In genomic region chr6:117675059-117675800, GRCm38 (mm10) we compare ENCODE assay signal across 8 mouse cellular contexts.
A peak's percentile ranks its signal among the peaks of the same experiment; 100 is the strongest.
DNase-seq lines count a peak whose midpoint lies in the region; ATAC-seq and TF ChIP-seq lines count a peak whose summit lies in the region.

No protein-coding gene starts in this region.

- no peak for TF ChIP-seq EP300 in liver, postnatal 0 days (IDR thresholded peaks at IDR 0.05; ENCODE audit: low read depth)

- H3K9me3 ChIP-seq in liver, postnatal 0 days (ENCODE audit: low read length): no peaks in the 10 kb centered on the region; the same call in 1 of the 2 replicates

- TF ChIP-seq POLR2A in cerebellum, adult 2 months (IDR thresholded peaks at IDR 0.05; ENCODE audit: borderline replicate concordance, insufficient read depth, low read length): no peak
- no peak for TF ChIP-seq POLR2A in bone marrow macrophage, adult 2 months (IDR thresholded peaks at IDR 0.05; ENCODE audit: borderline replicate concordance, low read depth, low read length)

- 65% methylated on average over 15 of the region's 15 CpGs for WGBS in cerebellum, adult 2 months
- 39% methylated on average over 15 of the region's 15 CpGs for WGBS in liver, postnatal 0 days (ENCODE audit: insufficient replicate concordance)

- H3K9ac ChIP-seq in liver, postnatal 0 days (replicated peaks): no peak overlapping the region

- no peak overlapping the region for H3K4me3 ChIP-seq in cerebellum, adult 2 months (replicated peaks; ENCODE audit: insufficient read depth, low read depth, low read length)
- H3K4me3 ChIP-seq in bone marrow macrophage, adult 2 months (ENCODE audit: insufficient read depth, low read length): no peak overlapping the region
- H3K4me3 ChIP-seq in liver, postnatal 0 days (ENCODE audit: low read depth, low read length): no peak overlapping the region

- no peaks in the 10 kb centered on the region; the same call in 1 of the 2 replicates for H3K27me3 ChIP-seq in cerebellum, adult 2 months (ENCODE audit: control insufficient read depth, insufficient read depth, low read length)
- no peaks in the 10 kb centered on the region for H3K27me3 ChIP-seq in liver, postnatal 0 days (ENCODE audit: insufficient read depth, low read length)

- no peaks in the 10 kb centered on the region for H3K36me3 ChIP-seq in liver, postnatal 0 days (replicated peaks; ENCODE audit: insufficient read depth, low read length)

- H3K4me1 ChIP-seq in cerebellum, adult 2 months (ENCODE audit: control insufficient read depth, insufficient read depth, low read length): no peaks in the 10 kb centered on the region
- peaks cover 3% of the 10 kb centered on the region for H3K4me1 ChIP-seq in bone marrow macrophage, adult 2 months (ENCODE audit: control insufficient read depth, insufficient read depth, low read length)
- H3K4me1 ChIP-seq in liver, postnatal 0 days (ENCODE audit: insufficient read depth): no peaks in the 10 kb centered on the region

- TF ChIP-seq CTCF in cerebellum, adult 2 months (IDR thresholded peaks at IDR 0.05; ENCODE audit: borderline replicate concordance, insufficient read depth, low read depth, low read length): peak; percentile 38; the same call in 1 of the 2 replicates
- peak; percentile 99 for TF ChIP-seq CTCF in bone marrow macrophage, adult 2 months (IDR thresholded peaks at IDR 0.05; ENCODE audit: low read depth, low read length)
- peak; percentile 93 for TF ChIP-seq CTCF in liver, postnatal 0 days (IDR thresholded peaks at IDR 0.05; ENCODE audit: low read depth)

- DNase-seq in cerebellum, adult 2 months: no peak
- no peak for DNase-seq in cerebellum, adult 9-10 months
- peak; percentile 5 to 7 for DNase-seq in left cerebral cortex, adult 18-20 months (ENCODE audit: low spot score in 2 of 2)
- DNase-seq in left cerebral cortex, adult 9 months (ENCODE audit: low spot score in 2 of 2): no peak
- DNase-seq in liver, postnatal 0 days: peak; percentile 67
- DNase-seq in testis, postnatal 14 days (ENCODE audit: low spot score): peak; percentile 19

- H3K27ac ChIP-seq in cerebellum, adult 2 months (ENCODE audit: insufficient read depth, low read length): no peak overlapping the region
- no peak overlapping the region for H3K27ac ChIP-seq in bone marrow macrophage, adult 2 months (ENCODE audit: insufficient read depth, low read depth, low read length)
- H3K27ac ChIP-seq in liver, postnatal 0 days (ENCODE audit: low read depth): peak overlapping the region; percentile 64

- peak; percentile 43 for ATAC-seq in liver, postnatal 0 days
- ATAC-seq in activated CD4-positive, CD25-positive, alpha-beta regulatory T cell, adult 4 months: no peak

- H3K4me2 ChIP-seq in liver, postnatal 0 days (ENCODE audit: low read depth, low read length): no peak overlapping the region

Comparison
In these comparisons a context has a peak if more than half of its experiments do, and no peak if none do; other contexts are left out.
1. DNase-seq: peak in left cerebral cortex, adult 18-20 months (2 of 2), liver, postnatal 0 days (single experiment) and testis, postnatal 14 days (single experiment); none in cerebellum, adult 2 months (0 of 2), cerebellum, adult 9-10 months (single experiment) and left cerebral cortex, adult 9 months (0 of 2).
2. CTCF ChIP-seq: peak in every context shown above with its lines; median percentile 99 in bone marrow macrophage, adult 2 months; 93 in liver, postnatal 0 days; 38 in cerebellum, adult 2 months.